Comparison of ENCODE assay signal across 15 mouse cellular contexts in the genomic region with DNA sequence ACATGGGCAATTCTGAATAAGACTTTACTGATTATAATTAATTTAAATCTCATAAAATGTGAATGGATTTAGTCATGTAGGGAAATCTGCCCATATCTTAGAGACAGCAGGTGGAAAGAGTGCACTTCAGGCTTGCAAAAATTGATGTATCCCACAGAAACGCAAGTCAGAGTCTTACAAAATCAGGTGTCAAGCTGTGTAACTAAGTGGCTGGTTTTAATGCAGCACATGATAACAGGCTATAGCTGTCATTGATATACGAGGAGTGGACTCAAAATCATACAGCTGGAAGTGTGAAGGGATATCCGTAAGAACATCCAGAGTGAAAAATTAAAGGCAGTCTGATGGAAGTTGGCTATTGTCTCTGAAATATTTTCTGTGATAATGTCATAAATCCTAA.
"Had no signal": no experiment of that assay in that cellular context is flagged by ENCODE, and none has a peak within 500 bp of the region (broad histone marks: within the 10 kb centered on the region; RNA-seq: fewer than 3 reads in every experiment).

No protein-coding gene starts in this region.

- H3K9me3 ChIP-seq: limb, embryonic 13.5 days; liver, embryonic 15.5 days had no signal

- H3K27me3 ChIP-seq: limb, embryonic 13.5 days; liver, embryonic 15.5 days had no signal

- H3K4me1 ChIP-seq: limb, embryonic 13.5 days; liver, embryonic 15.5 days had no signal

- DNase-seq: kidney, adult 18-20 months; kidney, postnatal 10 days; kidney, postnatal 4 days; left cerebral cortex, postnatal 4 days; lung, adult 2 months; lung, postnatal 36 days; retina, postnatal 1 day; right cerebral cortex, postnatal 4 days; spleen, adult 18-20 months; thymus, adult 18-20 months; thymus, postnatal 14 days had no signal

- H3K36me3 ChIP-seq: limb, embryonic 13.5 days; liver, embryonic 15.5 days had no signal

- H3K4me2 ChIP-seq: limb, embryonic 13.5 days; liver, embryonic 15.5 days had no signal

- ATAC-seq: lung, postnatal 0 days had no signal

- H3K4me3 ChIP-seq: layer of hippocampus, adult 2 months; limb, embryonic 13.5 days; liver, embryonic 15.5 days had no signal

- H3K27ac ChIP-seq: layer of hippocampus, adult 2 months; limb, embryonic 13.5 days; liver, embryonic 15.5 days had no signal

- H3K9ac ChIP-seq: limb, embryonic 13.5 days; liver, embryonic 15.5 days had no signal
